Mouse (Mus musculus) stomach, postnatal 0 days (tissue): Measurements from ENCODE around the gene Gad2.

ENCODE experiments used
- CTCF ChIP-seq: IDR thresholded peaks from 2 replicates; pipeline ENCODE4 v1.5.1; 2016; ENCODE audit warnings: antibody characterized with exemption, low read depth, mild to moderate bottlenecking, moderate library complexity
- EP300 ChIP-seq: optimal IDR thresholded peaks from 2 replicates; pipeline ENCODE3; 2016; ENCODE audit warnings: antibody characterized with exemption

- no peak for TF ChIP-seq EP300
- no peak for TF ChIP-seq CTCF
Observed at GRCm38 (mm10) chr2:22619416-22619815, 2.6 kb upstream of the Gad2 start.
